ENCODE assay signal across 8 mouse cellular contexts in genomic region chr5:142814161-142814651, GRCm38 (mm10). TPM values are rescaled to one million over a fixed set of nuclear protein-coding genes. Genes with fewer than 3 reads are reported as not detected.
DNase-seq lines count a peak whose midpoint lies in the region; ATAC-seq lines count a peak whose summit lies in the region.

No protein-coding gene starts in this region.

- H3K36me3 ChIP-seq in intestine, embryonic 14.5 days (ENCODE audit: control insufficient read depth, insufficient read depth, low read length) = peaks cover 13% of the 10 kb centered on the region
- H3K36me3 ChIP-seq in liver, embryonic 16.5 days (ENCODE audit: control insufficient read depth, insufficient read depth) = no peaks in the 10 kb centered on the region
- 0 out of 2 replicates have a peak, but pooled peaks cover under 1% of the 10 kb centered on the region for H3K36me3 ChIP-seq in neural tube, embryonic 15.5 days

- peak overlapping the region; percentile 98 for H3K4me2 ChIP-seq in intestine, embryonic 14.5 days (ENCODE audit: low read length)
- H3K4me2 ChIP-seq in liver, embryonic 16.5 days (ENCODE audit: low read depth, low read length) = peak overlapping the region; percentile 68
- H3K4me2 ChIP-seq in neural tube, embryonic 15.5 days = peak overlapping the region; percentile 96

- under 1% methylated on average over 22 of the region's 22 CpGs for WGBS in intestine, embryonic 14.5 days
- WGBS in liver, embryonic 16.5 days (ENCODE audit: insufficient replicate concordance) = under 1% methylated on average over 22 of the region's 22 CpGs
- under 1% methylated on average over 22 of the region's 22 CpGs for WGBS in neural tube, embryonic 15.5 days

- DNase-seq in retina, embryonic 14.5 days (ENCODE audit: low spot score) = peak; percentile 59
- no peak for DNase-seq in retina, postnatal 1 day
- DNase-seq in brain, adult 2 months (ENCODE audit: low read depth, low spot score) = peak; percentile 80
- DNase-seq in gastrocnemius, postnatal 10 days = peak; percentile 50
- peak; percentile 81 for DNase-seq in intestine, embryonic 14.5 days (ENCODE audit: low spot score)
- DNase-seq in frontal cortex, postnatal 14 days (ENCODE audit: low spot score in 2 of 2) = no peak

- H3K4me3 ChIP-seq in intestine, embryonic 14.5 days (ENCODE audit: low read depth, low read length) = peak overlapping the region; percentile 65
- H3K4me3 ChIP-seq in liver, embryonic 16.5 days (ENCODE audit: low read depth, low read length) = peak overlapping the region; percentile 66
- H3K4me3 ChIP-seq in neural tube, embryonic 15.5 days (replicated peaks) = peak overlapping the region; percentile 92

- ATAC-seq in intestine, embryonic 14.5 days (replicated peaks; ENCODE audit: low FRiP score, low TSS enrichment, low read depth) = no peak
- no peak for ATAC-seq in liver, embryonic 16.5 days (ENCODE audit: low read depth)
- ATAC-seq in neural tube, embryonic 15.5 days (ENCODE audit: low FRiP score) = no peak

- peak overlapping the region; percentile 100 for H3K9ac ChIP-seq in intestine, embryonic 14.5 days (ENCODE audit: low read length)
- H3K9ac ChIP-seq in liver, embryonic 16.5 days (ENCODE audit: low read depth, low read length) = peak overlapping the region; percentile 67
- H3K9ac ChIP-seq in neural tube, embryonic 15.5 days (replicated peaks) = peak overlapping the region; percentile 100

- H3K27ac ChIP-seq in intestine, embryonic 14.5 days (ENCODE audit: low read depth) = peak overlapping the region; percentile 100
- no peak overlapping the region for H3K27ac ChIP-seq in liver, embryonic 16.5 days (ENCODE audit: low read length)
- H3K27ac ChIP-seq in neural tube, embryonic 15.5 days (replicated peaks) = peak overlapping the region; percentile 100

- peaks cover 33% of the 10 kb centered on the region for H3K4me1 ChIP-seq in intestine, embryonic 14.5 days (replicated peaks; ENCODE audit: control insufficient read depth, insufficient read depth, low read length)
- H3K4me1 ChIP-seq in liver, embryonic 16.5 days (ENCODE audit: control insufficient read depth, low read depth, low read length) = peaks cover 22% of the 10 kb centered on the region
- H3K4me1 ChIP-seq in neural tube, embryonic 15.5 days = peaks cover 43% of the 10 kb centered on the region

- no peaks in the 10 kb centered on the region for H3K9me3 ChIP-seq in intestine, embryonic 14.5 days (ENCODE audit: control insufficient read depth, low read length)
- H3K9me3 ChIP-seq in liver, embryonic 16.5 days (replicated peaks; ENCODE audit: control insufficient read depth, low read length) = no peaks in the 10 kb centered on the region
- no peaks in the 10 kb centered on the region for H3K9me3 ChIP-seq in neural tube, embryonic 15.5 days (replicated peaks)

- H3K27me3 ChIP-seq in intestine, embryonic 14.5 days (replicated peaks; ENCODE audit: control insufficient read depth, insufficient read depth, low read length) = no peaks in the 10 kb centered on the region
- peaks cover 86% of the 10 kb centered on the region for H3K27me3 ChIP-seq in liver, embryonic 16.5 days (ENCODE audit: control insufficient read depth, insufficient read depth, low read depth, low read length)
- H3K27me3 ChIP-seq in neural tube, embryonic 15.5 days (replicated peaks) = no peaks in the 10 kb centered on the region

RNA-seq across cellular contexts. Expression of gene Tnrc18, which starts 3.3 kb away (rescaled TPM):
- 10 to 100 TPM; 44.8 to 64.7 TPM for total RNA-seq in gastrocnemius, postnatal 10 days (2021)
- 31.3 TPM in 2 replicates for polyA plus RNA-seq in intestine, embryonic 14.5 days (2014; fragmentation: Nextera tagmentation; extraction: Ambion mirVana)
- polyA plus RNA-seq in liver, embryonic 16.5 days (2015; fragmentation: Nextera tagmentation; extraction: Ambion mirVana) = 2.6 and 3.4 TPM in 2 replicates
- 22.5 and 26.0 TPM in 2 replicates for polyA plus RNA-seq in neural tube, embryonic 15.5 days (2015; fragmentation: Nextera tagmentation; extraction: Ambion mirVana)

Comparison
In these comparisons a context has a peak if more than half of its experiments do, and no peak if none do; other contexts are left out.
1. DNase-seq: peak in retina, embryonic 14.5 days (single experiment), brain, adult 2 months (single experiment), gastrocnemius, postnatal 10 days (single experiment) and intestine, embryonic 14.5 days (single experiment); none in retina, postnatal 1 day (single experiment) and frontal cortex, postnatal 14 days (0 of 2).
2. Peak in every context shown above with its lines, with median percentiles within 50 percentile points of each other: H3K4me2 ChIP-seq, H3K4me3 ChIP-seq and H3K9ac ChIP-seq.